Mouse (Mus musculus): ENCODE results near the gene Usp2.

DNA sequence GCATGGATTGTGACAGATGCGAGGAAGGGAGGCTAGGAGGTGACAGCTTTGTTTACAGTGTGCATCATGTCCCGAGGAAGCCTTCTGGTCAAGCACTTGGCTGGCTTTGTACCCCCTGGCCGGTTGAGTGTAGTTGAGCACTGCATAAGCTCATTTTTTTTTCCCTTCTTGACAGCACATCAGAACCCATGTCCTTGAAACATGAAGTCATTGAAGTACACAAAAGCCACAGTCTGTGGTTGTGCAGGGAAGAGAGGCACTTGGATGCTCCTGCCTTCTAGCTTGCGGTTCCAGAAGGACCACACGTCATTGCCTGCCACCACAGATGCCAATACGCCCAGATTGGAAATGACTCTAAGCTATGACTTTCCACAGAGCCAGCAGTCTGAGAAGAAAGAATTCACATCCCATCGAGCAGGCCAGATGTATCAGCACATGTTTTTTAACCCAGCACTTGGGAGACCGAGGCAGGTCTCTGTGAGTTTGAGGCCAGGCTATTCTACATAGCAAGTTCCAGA is 53.2 kb downstream of the Usp2 start:
- TF ChIP-seq CTCF (conservative IDR thresholded peaks at IDR 0.05; ENCODE audit: low read length): no peak
- TF ChIP-seq POU5F1 (IDR thresholded peaks at IDR 0.05; ENCODE audit: borderline replicate concordance, low read length): no peak
- TF ChIP-seq NANOG (IDR thresholded peaks at IDR 0.05; ENCODE audit: borderline replicate concordance, low read length): no peak
